Mouse (Mus musculus): ENCODE results near the gene Gm5617. TPM values are rescaled to one million over a fixed set of nuclear protein-coding genes. Genes with fewer than 3 reads are reported as not detected.

Gm5617 gene
- polyA plus RNA-seq, 1 experiment from 2014 or later = 37.0 TPM

DNA sequence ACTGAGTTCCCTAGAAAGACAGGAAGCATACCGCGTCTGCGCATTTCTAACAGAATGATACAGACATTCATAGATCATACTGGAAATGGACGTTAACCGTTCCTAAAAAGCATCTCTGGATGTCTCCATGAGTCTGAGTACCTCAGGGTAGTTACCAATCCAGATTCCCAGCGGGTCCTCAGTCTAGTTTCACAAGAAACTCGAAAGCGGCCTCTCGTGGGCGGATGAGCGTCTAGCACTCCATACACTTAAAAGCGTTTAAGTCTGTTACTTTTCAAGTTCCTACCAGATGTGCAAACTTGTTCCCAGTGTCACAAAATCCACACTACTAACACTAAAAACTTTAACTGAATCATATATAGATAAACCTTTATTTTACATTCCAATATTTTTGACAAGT lies 22.1 kb upstream of the Gm5617 start:
- no peak overlapping the region for H3K9ac ChIP-seq
- no peak overlapping the region for H3K4me3 ChIP-seq (replicated peaks)
- peaks cover 28% of the 10 kb centered on the region for H3K36me3 ChIP-seq (replicated peaks)
- H3K27me3 ChIP-seq = no peaks in the 10 kb centered on the region
- ATAC-seq (ENCODE audit: low FRiP score) = no peak
- no peak overlapping the region for H3K27ac ChIP-seq
- no peak overlapping the region for H3K4me2 ChIP-seq
- WGBS = 96% methylated on average over 12 of the region's 12 CpGs
- H3K9me3 ChIP-seq = no peaks in the 10 kb centered on the region
- H3K4me1 ChIP-seq = no peaks in the 10 kb centered on the region

DNA sequence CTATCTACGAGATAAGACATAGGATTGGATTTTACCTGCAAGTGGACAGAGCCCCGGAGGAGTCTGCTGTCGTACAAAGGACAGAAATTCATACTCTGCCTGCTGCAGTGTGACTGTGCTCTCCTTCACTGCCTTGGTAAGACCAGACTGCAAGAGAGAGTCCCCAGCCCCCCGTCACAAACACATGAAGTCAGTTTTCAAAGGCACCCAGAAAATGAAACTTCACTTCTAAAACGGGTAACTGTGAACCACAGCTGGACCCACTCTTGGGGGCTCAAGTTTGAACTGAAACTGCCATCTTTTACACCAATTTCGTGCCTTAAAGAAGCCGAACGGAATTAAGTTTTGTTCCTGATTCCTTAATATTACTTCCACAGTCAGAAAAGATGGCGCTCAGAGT lies 20.9 kb upstream of the Gm5617 start:
- WGBS = 93% methylated on average over 9 of the region's 9 CpGs
- 0 out of 2 replicates have a peak, but pooled peaks cover 1% of the 10 kb centered on the region for H3K4me1 ChIP-seq
- H3K27me3 ChIP-seq = no peaks in the 10 kb centered on the region
- ATAC-seq (ENCODE audit: low FRiP score) = no peak
- H3K4me2 ChIP-seq = no peak overlapping the region
- H3K4me3 ChIP-seq (replicated peaks) = no peak overlapping the region
- H3K36me3 ChIP-seq (replicated peaks) = peaks cover 30% of the 10 kb centered on the region
- H3K9me3 ChIP-seq = no peaks in the 10 kb centered on the region
- H3K9ac ChIP-seq = no peak overlapping the region
- H3K27ac ChIP-seq = no peak overlapping the region

DNA sequence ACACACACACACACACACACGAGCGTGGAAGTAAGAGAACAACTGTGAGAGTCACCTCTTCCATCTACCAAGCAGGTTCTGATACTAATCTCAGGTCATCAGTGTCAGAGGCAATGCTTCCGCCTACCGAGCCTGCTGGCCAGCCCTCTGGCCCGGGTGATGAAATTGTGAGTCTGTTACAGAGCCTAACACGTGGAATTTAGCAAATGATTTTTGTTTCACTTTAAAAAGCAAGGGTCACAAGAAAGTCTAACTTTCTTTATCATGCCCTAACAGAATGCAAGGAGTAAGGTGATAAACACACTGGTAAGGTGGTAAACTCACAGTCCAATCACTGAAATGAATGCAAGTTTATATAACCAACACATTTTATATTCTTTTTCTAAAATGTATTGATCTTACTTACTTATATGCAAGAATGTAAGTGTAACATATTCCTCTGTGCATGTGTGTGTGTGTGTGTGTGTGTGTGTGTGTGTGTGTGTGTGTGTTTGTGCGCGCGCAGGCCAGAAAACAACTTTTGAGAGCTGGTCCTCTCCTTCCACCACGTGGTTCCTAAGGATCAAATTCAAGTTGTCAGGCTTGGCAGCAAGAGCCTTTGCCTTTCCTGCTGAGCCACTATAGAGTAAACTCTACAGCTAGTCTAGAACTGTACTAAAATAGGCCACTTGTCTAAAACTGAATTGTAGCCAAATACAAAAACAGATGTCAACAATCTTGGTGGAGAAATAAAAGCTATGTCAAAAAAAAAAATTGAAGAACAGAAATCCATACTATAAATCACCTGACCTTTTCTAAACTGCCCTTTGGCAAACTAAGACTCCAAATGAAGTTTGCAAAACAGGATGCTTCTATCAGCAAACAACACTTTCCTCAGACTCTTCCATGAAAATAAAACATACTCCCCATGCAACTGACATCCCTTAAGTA lies 18.7 kb upstream of the Gm5617 start:
- Histone ChIP-seq H3K27me3 (no peaks in the 10 kb centered on the region), H3K36me3 (replicated peaks) (peaks cover 16% of the 10 kb centered on the region), H3K27ac (no peak overlapping the region), H3K4me3 (replicated peaks) (no peak overlapping the region), H3K4me1 (peaks cover 13% of the 10 kb centered on the region), H3K4me2 (no peak overlapping the region), H3K9ac (no peak overlapping the region), H3K9me3 (no peaks in the 10 kb centered on the region)
- WGBS = 94% methylated on average over 10 of the region's 10 CpGs
- ATAC-seq (ENCODE audit: low FRiP score) = no peak

DNA sequence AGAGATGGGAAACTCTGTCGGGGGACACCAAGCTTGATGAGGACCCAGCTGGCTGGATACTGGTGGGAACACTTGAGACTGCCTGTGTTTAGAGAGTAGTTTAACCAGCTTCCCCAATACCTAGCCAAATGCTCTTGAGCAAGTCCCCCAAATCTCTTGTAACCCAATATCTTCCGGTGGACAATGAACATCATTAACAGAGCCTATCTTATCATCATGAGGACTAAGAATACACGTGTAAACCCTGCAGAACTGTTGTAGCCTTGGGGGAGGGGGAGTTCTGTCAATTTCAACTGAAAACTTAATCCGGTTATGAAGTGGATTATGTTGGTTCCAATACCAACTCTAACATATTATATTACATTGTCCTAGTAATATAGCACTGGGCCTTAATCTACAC lies 16.4 kb upstream of the Gm5617 start:
- Histone ChIP-seq H3K9ac (no peak overlapping the region), H3K27ac (no peak overlapping the region), H3K9me3 (no peaks in the 10 kb centered on the region), H3K36me3 (replicated peaks) (peaks cover 16% of the 10 kb centered on the region), H3K4me2 (no peak overlapping the region), H3K4me3 (replicated peaks) (no peak overlapping the region), H3K4me1 (peaks cover 13% of the 10 kb centered on the region), H3K27me3 (no peaks in the 10 kb centered on the region)
- ATAC-seq (ENCODE audit: low FRiP score) = no peak
- WGBS = 89% methylated on average over 4 of the region's 4 CpGs

DNA sequence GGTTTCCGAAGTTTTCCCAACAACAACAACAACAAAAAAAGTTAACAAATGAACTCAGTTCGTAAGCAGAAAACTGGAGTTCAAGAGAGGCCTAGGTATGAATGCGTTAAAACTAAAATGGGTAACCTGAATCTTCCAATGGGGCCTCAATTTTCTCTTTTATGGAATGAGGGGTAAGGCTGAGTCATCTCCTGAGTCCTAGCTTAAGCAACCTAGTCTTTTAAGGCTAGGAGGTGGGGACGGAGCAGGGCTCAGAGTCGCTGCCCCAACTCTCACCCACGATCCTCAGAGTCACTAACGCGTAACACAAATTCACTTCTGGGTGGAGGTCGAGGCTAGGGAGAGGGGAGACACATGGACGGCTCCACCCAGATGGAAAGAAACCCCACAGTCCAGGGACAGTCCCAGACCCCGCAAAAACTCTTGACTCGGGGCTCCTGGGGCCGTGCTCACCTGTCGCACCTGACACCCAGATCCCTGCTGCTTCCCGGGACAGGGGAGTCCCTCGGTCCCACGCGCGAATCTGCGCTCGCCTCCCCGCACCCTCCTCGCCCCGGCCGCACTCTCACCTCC lies 15.3 kb upstream of the Gm5617 start:
- peaks cover 11% of the 10 kb centered on the region; the same call in 1 of the 2 replicates for H3K36me3 ChIP-seq (replicated peaks)
- 6% methylated on average over 25 of the region's 25 CpGs for WGBS
- H3K27me3 ChIP-seq = no peaks in the 10 kb centered on the region
- H3K9ac ChIP-seq = peak overlapping the region; percentile 80
- peak overlapping the region; percentile 81 for H3K4me3 ChIP-seq (replicated peaks)
- ATAC-seq (ENCODE audit: low FRiP score) = peak; percentile 80; the same call in 1 of the 2 replicates
- no peak overlapping the region for H3K27ac ChIP-seq
- no peaks in the 10 kb centered on the region for H3K9me3 ChIP-seq
- H3K4me2 ChIP-seq = peak overlapping the region; percentile 83
- H3K4me1 ChIP-seq = peaks cover 13% of the 10 kb centered on the region

DNA sequence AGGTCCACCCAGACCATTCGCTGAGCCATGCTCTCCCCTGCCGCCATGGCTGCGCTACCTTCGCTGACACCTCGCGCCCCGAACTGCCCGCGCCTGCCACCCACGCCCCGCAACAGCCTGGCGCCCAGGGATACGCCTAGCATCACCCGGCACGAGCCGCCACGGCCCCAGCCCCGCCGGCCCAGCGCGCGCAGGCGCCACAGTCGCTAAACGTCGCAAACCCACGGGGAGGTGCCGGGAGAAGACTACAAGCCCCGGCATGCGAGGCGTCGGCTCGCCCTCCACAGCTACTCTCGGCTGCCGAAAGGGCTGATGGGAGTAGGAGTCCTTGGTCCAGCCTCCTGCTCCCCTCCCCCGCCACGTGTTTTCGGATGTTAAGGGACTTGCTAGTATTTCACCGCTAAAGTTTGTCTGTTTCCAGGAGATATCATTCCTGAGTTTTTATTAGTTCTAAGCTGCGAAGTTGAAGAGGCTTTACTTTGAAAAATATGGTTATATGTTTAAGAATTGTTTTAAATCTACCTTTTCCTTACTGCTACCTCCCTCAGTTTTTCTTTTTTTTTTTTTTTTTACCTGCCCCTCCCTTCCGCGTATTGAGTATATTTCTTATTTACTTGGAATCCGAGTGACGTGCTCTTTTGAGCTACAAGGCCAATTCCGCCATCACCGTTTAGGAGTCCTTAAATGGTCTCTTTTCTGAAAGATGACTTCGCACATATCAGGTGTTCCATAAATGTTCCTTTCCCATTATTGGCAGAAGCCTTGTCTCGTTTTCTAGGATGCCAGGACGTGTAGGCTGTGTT lies 14.6 kb upstream of the Gm5617 start, which contains the start of gene Rexo2:
Rexo2 (minus strand) TSS at position 213 of the 803 bp plus-strand sequence.
- peak; percentile 98 for ATAC-seq (ENCODE audit: low FRiP score)
- peak within 1 kb of the TSS; percentile 81 for H3K4me3 ChIP-seq (replicated peaks)
- peak within 1 kb of the TSS; percentile 83 for H3K4me2 ChIP-seq
- peaks cover 13% of the 10 kb centered on the region for H3K4me1 ChIP-seq
- peak within 1 kb of the TSS; percentile 80 for H3K9ac ChIP-seq
- 2% methylated on average over 49 of the region's 49 CpGs for WGBS
- H3K27ac ChIP-seq = no peak within 1 kb of the TSS
- H3K36me3 ChIP-seq (replicated peaks) = peaks cover 13% of the 10 kb centered on the region; the same call in 1 of the 2 replicates
- no peaks in the 10 kb centered on the region for H3K9me3 ChIP-seq
- no peaks in the 10 kb centered on the region for H3K27me3 ChIP-seq

DNA sequence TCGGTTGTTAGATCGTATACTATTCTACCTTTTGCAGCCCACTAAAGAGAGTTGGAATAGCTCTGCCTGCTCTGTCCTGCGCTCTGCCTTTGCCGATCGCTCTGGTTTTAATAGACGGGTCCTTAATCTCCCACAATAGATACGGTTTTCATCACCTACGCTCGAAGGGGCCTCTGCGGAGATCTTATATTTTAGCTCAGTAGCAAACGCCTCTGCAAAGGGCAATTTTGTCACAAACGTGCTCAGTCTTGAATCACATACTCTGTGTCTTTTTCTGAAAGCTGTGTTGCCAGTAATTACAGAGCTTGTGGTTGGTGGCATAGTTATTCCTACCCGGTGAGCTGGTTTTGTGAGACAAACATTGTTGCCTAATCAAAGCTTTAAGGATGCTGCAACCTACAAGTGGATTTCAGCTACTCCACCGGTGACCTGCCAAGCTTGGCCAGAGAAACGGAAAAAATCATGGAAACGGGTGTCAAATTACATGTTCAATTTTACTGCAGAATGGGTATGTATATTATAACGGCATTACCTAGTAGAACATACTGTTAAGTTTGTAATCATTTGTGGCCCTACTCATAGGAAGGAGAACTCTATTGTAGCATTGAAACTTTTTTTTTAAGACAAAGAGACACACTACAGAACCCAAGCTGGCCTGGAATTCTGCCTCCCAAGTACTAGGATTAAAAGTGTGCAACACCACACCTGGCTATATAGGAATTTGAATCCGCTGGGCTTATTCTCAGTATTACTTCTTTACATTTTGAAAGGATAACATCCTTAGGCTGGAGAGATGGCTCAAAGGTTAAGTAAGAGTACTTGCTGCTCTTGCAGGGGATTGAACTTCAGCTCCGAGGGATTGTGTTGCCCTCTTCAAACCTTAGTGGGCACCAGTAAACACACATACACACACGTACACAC lies 13.8 kb upstream of the Gm5617 start:
- peak overlapping the region; percentile 30; the same call in 1 of the 2 replicates for H3K9ac ChIP-seq
- H3K27ac ChIP-seq = no peak overlapping the region
- WGBS = 39% methylated on average over 20 of the region's 20 CpGs
- H3K9me3 ChIP-seq = no peaks in the 10 kb centered on the region
- H3K36me3 ChIP-seq (replicated peaks) = peaks cover 13% of the 10 kb centered on the region; the same call in 1 of the 2 replicates
- H3K4me1 ChIP-seq = peaks cover 13% of the 10 kb centered on the region
- no peak for ATAC-seq (ENCODE audit: low FRiP score)
- peak overlapping the region; percentile 83 for H3K4me2 ChIP-seq
- H3K27me3 ChIP-seq = no peaks in the 10 kb centered on the region
- H3K4me3 ChIP-seq (replicated peaks) = peak overlapping the region; percentile 81

DNA sequence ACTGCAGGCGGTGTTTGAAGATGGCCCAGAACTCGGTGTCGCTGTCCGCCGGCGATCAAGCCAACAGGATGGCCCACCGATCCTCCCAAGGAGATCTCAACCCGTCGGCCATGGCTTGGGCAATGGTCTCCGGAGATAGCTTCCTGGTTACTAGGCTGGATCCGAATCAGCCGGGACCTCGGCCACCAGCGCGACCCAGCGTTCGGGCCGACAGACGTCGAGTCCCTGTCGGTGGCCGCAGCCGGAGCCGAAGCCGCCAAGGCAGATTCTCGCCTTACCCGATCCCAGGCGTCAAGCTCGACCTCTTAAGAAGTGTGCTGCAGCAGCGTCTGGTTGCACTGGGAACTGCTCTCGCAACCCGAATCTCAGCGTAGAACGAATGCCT lies 298 bp downstream of the Gm5617 start:
- peak; percentile 33; the same call in 1 of the 2 replicates for ATAC-seq (ENCODE audit: low FRiP score)
- Histone ChIP-seq H3K27me3 (peaks cover 13% of the 10 kb centered on the region), H3K4me3 (replicated peaks) (peak overlapping the region; percentile 89), H3K9me3 (no peaks in the 10 kb centered on the region), H3K4me2 (peak overlapping the region; percentile 76), H3K27ac (peak overlapping the region; percentile 89), H3K4me1 (peaks cover 17% of the 10 kb centered on the region), H3K9ac (peak overlapping the region; percentile 89), H3K36me3 (replicated peaks) (peaks cover 27% of the 10 kb centered on the region)
- 3% methylated on average over 34 of the region's 34 CpGs for WGBS

DNA sequence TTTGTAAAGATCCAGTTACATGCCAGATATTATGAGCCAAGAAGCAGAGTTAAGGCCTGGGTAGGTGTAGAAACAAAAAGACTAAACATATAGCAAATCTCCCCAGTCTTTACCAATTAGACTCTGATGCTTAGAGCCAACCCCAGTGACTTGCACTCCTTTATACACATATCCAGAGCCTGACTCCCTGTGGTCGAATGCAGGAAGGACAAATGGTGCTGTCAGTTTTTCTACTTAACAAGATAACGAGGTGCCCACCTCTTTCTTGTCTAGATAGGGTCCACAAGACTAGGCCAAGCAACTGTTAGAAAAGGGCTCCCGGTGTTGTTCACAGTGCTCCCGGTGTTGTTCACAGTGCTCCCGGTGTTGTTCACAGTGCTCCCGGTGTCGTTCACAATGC lies 6.0 kb downstream of the Gm5617 start:
- H3K36me3 ChIP-seq (replicated peaks) = no peaks in the 10 kb centered on the region
- H3K9ac ChIP-seq = no peak overlapping the region
- H3K27me3 ChIP-seq = peaks cover 13% of the 10 kb centered on the region
- WGBS = 77% methylated on average over 7 of the region's 7 CpGs
- no peaks in the 10 kb centered on the region for H3K9me3 ChIP-seq
- ATAC-seq (ENCODE audit: low FRiP score) = no peak
- H3K27ac ChIP-seq = no peak overlapping the region
- H3K4me1 ChIP-seq = peaks cover 3% of the 10 kb centered on the region
- H3K4me2 ChIP-seq = no peak overlapping the region
- no peak overlapping the region for H3K4me3 ChIP-seq (replicated peaks)

DNA sequence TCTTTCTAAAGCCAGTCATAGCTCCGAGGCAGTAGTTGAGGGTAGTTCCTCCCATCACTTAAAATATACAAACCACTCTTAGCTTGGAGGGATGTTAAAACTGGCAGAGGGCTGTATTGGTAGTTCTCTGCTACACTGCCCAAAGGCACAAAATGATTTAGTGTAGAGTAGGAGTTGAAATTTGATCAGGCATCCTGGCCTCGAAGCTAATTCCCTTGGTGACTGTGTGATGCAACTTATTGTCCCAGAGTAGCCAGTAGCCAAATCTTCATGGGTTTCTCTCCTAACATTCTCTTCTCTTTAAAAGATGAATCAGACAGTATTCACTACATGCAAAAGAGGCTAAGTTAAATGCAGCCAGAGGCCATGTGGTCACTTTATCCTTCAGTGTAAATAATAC lies 7.8 kb downstream of the Gm5617 start:
- H3K4me2 ChIP-seq = no peak overlapping the region
- H3K4me1 ChIP-seq = no peaks in the 10 kb centered on the region
- no peaks in the 10 kb centered on the region for H3K9me3 ChIP-seq
- H3K36me3 ChIP-seq (replicated peaks) = no peaks in the 10 kb centered on the region
- WGBS = 77% methylated on average over 2 of the region's 2 CpGs
- H3K4me3 ChIP-seq (replicated peaks) = no peak overlapping the region
- ATAC-seq (ENCODE audit: low FRiP score) = no peak
- H3K27ac ChIP-seq = no peak overlapping the region
- peaks cover 5% of the 10 kb centered on the region for H3K27me3 ChIP-seq
- H3K9ac ChIP-seq = no peak overlapping the region

DNA sequence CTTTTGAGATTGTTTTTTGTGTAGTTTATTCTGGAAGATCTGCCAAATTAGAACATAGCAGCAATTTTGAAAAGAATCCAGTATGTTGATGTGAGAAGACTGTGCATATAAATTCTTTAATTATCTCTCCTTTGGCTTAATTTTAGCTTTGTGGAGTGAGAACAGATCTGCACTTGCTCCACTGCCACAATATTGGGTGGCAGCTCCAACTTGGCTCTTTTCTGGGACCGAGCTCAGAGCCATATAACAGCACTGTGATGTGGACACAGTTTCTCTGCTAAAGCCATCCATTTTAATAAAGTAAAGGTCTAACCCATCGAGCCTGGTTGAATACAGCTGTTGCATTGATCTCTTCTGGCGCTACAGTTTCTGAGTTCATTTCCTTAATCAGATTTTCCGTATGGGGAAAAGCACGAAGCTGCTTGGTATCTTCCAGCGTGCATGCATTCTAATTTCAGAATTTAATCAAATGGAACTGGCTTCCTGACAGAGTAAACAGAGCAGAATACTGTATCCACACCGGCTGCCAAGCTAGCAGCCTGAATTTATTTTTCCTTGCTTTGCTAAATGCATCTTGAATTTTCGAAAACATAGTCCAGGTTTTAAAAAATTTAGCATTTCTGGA lies 9.6 kb downstream of the Gm5617 start:
- no peak for ATAC-seq (ENCODE audit: low FRiP score)
- no peaks in the 10 kb centered on the region for H3K27me3 ChIP-seq
- H3K4me2 ChIP-seq = no peak overlapping the region
- H3K27ac ChIP-seq = no peak overlapping the region
- no peak overlapping the region for H3K4me3 ChIP-seq (replicated peaks)
- H3K4me1 ChIP-seq = no peaks in the 10 kb centered on the region
- H3K36me3 ChIP-seq (replicated peaks) = no peaks in the 10 kb centered on the region
- H3K9ac ChIP-seq = no peak overlapping the region
- H3K9me3 ChIP-seq = no peaks in the 10 kb centered on the region
- 83% methylated on average over 8 of the region's 8 CpGs for WGBS
